Mouse (Mus musculus) urinary bladder, postnatal 36 days (tissue): ENCODE measurements at regions not wholly inside any gene's neighbourhood (a gene's known extent, or its start where the extent isn't known, plus 50 kb on each side); places are given as distances from the start of the nearest gene placed in this dataset.

Experiments used
- DNase-seq, 2 experiments: peaks; one replicate each; pipeline ENCODE4 v3.0.0; 2022; ENCODE audit warnings: low spot score in 2 of 2, mixed read lengths in 1 of 2

- no peak for DNase-seq
Measured at GRCm38 (mm10) chr17:84890871-84891599, 65.5 kb upstream of the Ppm1b start.

- no peak for DNase-seq
Measured at GRCm38 (mm10) chr17:84893273-84894033, 63.1 kb upstream of the Ppm1b start.

GRCm38 (mm10) chr17:84895526-84895925, 61.0 kb upstream of the Ppm1b start:
- DNase-seq: no peak

GRCm38 (mm10) chr17:84896572-84896971, 60.0 kb upstream of the Ppm1b start:
- no peak for DNase-seq

- no peak for DNase-seq
Measured at GRCm38 (mm10) chr17:84898407-84898806, 58.1 kb upstream of the Ppm1b start.

GRCm38 (mm10) chr17:84903625-84904337, 52.8 kb upstream of the Ppm1b start:
- DNase-seq: no peak
